Mouse (Mus musculus): ENCODE measurements at regions not wholly inside any gene's neighbourhood (a gene's known extent, or its start where the extent isn't known, plus 50 kb on each side); places are given as distances from the start of the nearest gene placed in this dataset.

- no peak for DNase-seq
- no peak for TF ChIP-seq CTCF (IDR thresholded peaks at IDR 0.05)
- intact Hi-C loops (cut with DNase I), result no loop called here
- Histone ChIP-seq H3K4me3 (no peak overlapping the region), H3K27ac (no peak overlapping the region)
Observed at GRCm38 (mm10) chr12:112426681-112427080, 62.6 kb upstream of the A530016L24Rik start.

- intact Hi-C loops (cut with DNase I), result no loop called here
- H3K4me3 ChIP-seq, result no peak overlapping the region
- no peak for DNase-seq
- no peak overlapping the region for H3K27ac ChIP-seq
- TF ChIP-seq CTCF (IDR thresholded peaks at IDR 0.05), result no peak
Observed at GRCm38 (mm10) chr12:112430104-112430846, 59.0 kb upstream of the A530016L24Rik start.

GRCm38 (mm10) chr12:112433315-112433714 is 55.9 kb upstream of the A530016L24Rik start:
- H3K27ac ChIP-seq, result no peak overlapping the region
- DNase-seq, result no peak
- no peak overlapping the region for H3K4me3 ChIP-seq
- intact Hi-C loops (cut with DNase I), result no loop called here
- TF ChIP-seq CTCF (IDR thresholded peaks at IDR 0.05), result no peak

GRCm38 (mm10) chr12:112434673-112435294 is 54.5 kb upstream of the A530016L24Rik start:
- no peak for TF ChIP-seq CTCF (IDR thresholded peaks at IDR 0.05)
- intact Hi-C loops (cut with DNase I), result no loop called here
- Histone ChIP-seq H3K27ac (no peak overlapping the region), H3K4me3 (no peak overlapping the region)
- no peak for DNase-seq

- no peak overlapping the region for H3K4me3 ChIP-seq
- peak; percentile 48 for DNase-seq
- TF ChIP-seq CTCF (IDR thresholded peaks at IDR 0.05), result no peak
- H3K27ac ChIP-seq, result no peak overlapping the region
- intact Hi-C loops (cut with DNase I), result no loop called here
Observed at GRCm38 (mm10) chr12:112435295-112436110, 53.7 kb upstream of the A530016L24Rik start.

- Histone ChIP-seq H3K27ac (no peak overlapping the region), H3K4me3 (no peak overlapping the region)
- intact Hi-C loops (cut with DNase I), result no loop called here
- no peak for TF ChIP-seq CTCF (IDR thresholded peaks at IDR 0.05)
- no peak for DNase-seq
Observed at GRCm38 (mm10) chr12:112437046-112437445, 52.2 kb upstream of the A530016L24Rik start.

- DNase-seq, result no peak
- TF ChIP-seq CTCF (IDR thresholded peaks at IDR 0.05), result no peak
- intact Hi-C loops (cut with DNase I), result no loop called here
- H3K4me3 ChIP-seq, result no peak overlapping the region
- no peak overlapping the region for H3K27ac ChIP-seq
Observed at GRCm38 (mm10) chr12:112438206-112438605, 51.0 kb upstream of the A530016L24Rik start.
